Mouse (Mus musculus) MEL (cell line): ENCODE results near the gene Tmem256. TPM values are rescaled to one million over a fixed set of nuclear protein-coding genes. Genes with fewer than 3 reads are reported as not detected.
A peak's percentile ranks its signal among the peaks of the same experiment; 100 is the strongest.

Experiments
- DNase-seq: peaks from one replicate; pipeline ENCODE4 v3.0.0; 2011; ENCODE audit warnings: low read depth, low spot score
- H3K27ac ChIP-seq: 2 replicates; pipeline ENCODE4 v1.5.1; 2012; ENCODE audit warnings: low read depth, mild to moderate bottlenecking, control low read depth, low read length, moderate library complexity; ENCODE audit not compliant: control insufficient read depth
- H3K27me3 ChIP-seq, 2 experiments: fragments of 150-350 bp in 1 of 2; sonication (generic) in 1 of 2; 2 replicates each; pipeline ENCODE4 v1.6.1; 2012; ENCODE audit warnings: low read length in 2 of 2, mild to moderate bottlenecking in 2 of 2, improper control_type of control experiment in 1 of 2, moderate library complexity in 1 of 2; ENCODE audit not compliant: insufficient read depth in 2 of 2, control insufficient read depth in 1 of 2
- H3K36me3 ChIP-seq, 2 experiments: 2 replicates each; pipeline ENCODE4 v1.6.1; 2012 to 2014; ENCODE audit warnings: low read length in 2 of 2, improper control_type of control experiment in 1 of 2, inconsistent platforms in 1 of 2, mild to moderate bottlenecking in 1 of 2; ENCODE audit not compliant: insufficient read depth in 2 of 2, control insufficient read depth in 1 of 2
- H3K4me1 ChIP-seq, 2 experiments: fragments of 150-350 bp in 1 of 2; sonication (generic) in 1 of 2; 2 replicates each; pipeline ENCODE4 v1.6.1; 2012; ENCODE audit warnings: low read length in 2 of 2, improper control_type of control experiment in 1 of 2, mild to moderate bottlenecking in 1 of 2; ENCODE audit not compliant: insufficient read depth in 2 of 2, control insufficient read depth in 1 of 2
- H3K4me3 ChIP-seq, 2 experiments: fragments of 150-350 bp in 1 of 2; sonication (generic) in 1 of 2; 2 replicates each; pipeline ENCODE4 v1.5.1; 2012; ENCODE audit warnings: low read depth in 2 of 2, low read length in 2 of 2, mild to moderate bottlenecking in 2 of 2, moderate library complexity in 2 of 2, control low read depth in 1 of 2, improper control_type of control experiment in 1 of 2; ENCODE audit not compliant: control insufficient read depth in 1 of 2, insufficient read depth in 1 of 2
- H3K79me2 ChIP-seq: 2 replicates; pipeline ENCODE4 v1.6.1; 2012; ENCODE audit warnings: mild to moderate bottlenecking, low read length, moderate library complexity; ENCODE audit not compliant: control insufficient read depth, poor library complexity, insufficient read depth
- H3K9ac ChIP-seq: 2 replicates; pipeline ENCODE4 v1.6.1; 2012; ENCODE audit warnings: low read depth, mild to moderate bottlenecking, control low read depth, low read length, moderate library complexity; ENCODE audit not compliant: control insufficient read depth, poor library complexity, severe bottlenecking
- H3K9me3 ChIP-seq: fragments of 150-350 bp; sonication (generic); replicated peaks from 2 replicates; pipeline ENCODE4 v1.6.1; 2012; ENCODE audit warnings: mild to moderate bottlenecking, low read length, improper control_type of control experiment, moderate library complexity; ENCODE audit not compliant: insufficient read depth
- CHD1 ChIP-seq: IDR thresholded peaks from 2 replicates; pipeline ENCODE4 v1.6.1; 2012; ENCODE audit warnings: low read depth, mild to moderate bottlenecking, inconsistent platforms, low read length, improper control_type of control experiment
- CHD2 ChIP-seq: IDR thresholded peaks from 2 replicates; pipeline ENCODE4 v1.6.1; 2011; ENCODE audit warnings: low read length, improper control_type of control experiment
- E2F4 ChIP-seq: IDR thresholded peaks from 2 replicates; pipeline ENCODE4 v1.6.1; 2011; ENCODE audit warnings: low read depth, low read length, improper control_type of control experiment, borderline replicate concordance
- ELF1 ChIP-seq: IDR thresholded peaks from 2 replicates; pipeline ENCODE4 v1.6.1; 2014; ENCODE audit warnings: low read depth, mild to moderate bottlenecking, inconsistent platforms, low read length, improper control_type of control experiment, moderate library complexity
- EP300 ChIP-seq, 2 experiments: IDR thresholded peaks; 2 replicates each; pipeline ENCODE4 v1.6.1; 2011; ENCODE audit warnings: improper control_type of control experiment in 2 of 2, low read length in 2 of 2, low read depth in 1 of 2, mild to moderate bottlenecking in 1 of 2
- ETS1 ChIP-seq: IDR thresholded peaks from 2 replicates; pipeline ENCODE4 v1.6.1; 2012; ENCODE audit warnings: low read depth, mild to moderate bottlenecking, inconsistent platforms, low read length, improper control_type of control experiment, moderate library complexity
- GABPA ChIP-seq: IDR thresholded peaks from 2 replicates; pipeline ENCODE4 v1.6.1; 2012; ENCODE audit warnings: low read depth, mild to moderate bottlenecking, inconsistent platforms, low read length, improper control_type of control experiment, moderate library complexity
- HCFC1 ChIP-seq: IDR thresholded peaks from 2 replicates; pipeline ENCODE4 v1.6.1; 2012; ENCODE audit warnings: low read depth, mild to moderate bottlenecking, inconsistent platforms, low read length, improper control_type of control experiment, moderate library complexity
- JUND ChIP-seq: IDR thresholded peaks from 2 replicates; pipeline ENCODE4 v1.6.1; 2011; ENCODE audit warnings: low read depth, mild to moderate bottlenecking, improper control_type of control experiment, low read length
- MAFK ChIP-seq: IDR thresholded peaks from 2 replicates; pipeline ENCODE4 v1.6.1; 2011; ENCODE audit warnings: low read depth, mild to moderate bottlenecking, low read length, improper control_type of control experiment, borderline replicate concordance
- MAX ChIP-seq: IDR thresholded peaks from 2 replicates; pipeline ENCODE4 v1.6.1; 2011; ENCODE audit warnings: low read length, improper control_type of control experiment
- MAZ ChIP-seq: IDR thresholded peaks from 2 replicates; pipeline ENCODE4 v1.6.1; 2012; ENCODE audit warnings: low read depth, mild to moderate bottlenecking, inconsistent platforms, low read length, improper control_type of control experiment
- MEF2A ChIP-seq: IDR thresholded peaks from 2 replicates; pipeline ENCODE4 v1.6.1; 2014; ENCODE audit warnings: low read depth, mild to moderate bottlenecking, inconsistent platforms, low read length, improper control_type of control experiment; ENCODE audit not compliant: poor library complexity, insufficient replicate concordance, severe bottlenecking; ENCODE audit errors: extremely low read depth
- MXI1 ChIP-seq: IDR thresholded peaks from 2 replicates; pipeline ENCODE4 v1.6.1; 2011; ENCODE audit warnings: mild to moderate bottlenecking, low read depth, low read length, improper control_type of control experiment
- MYB ChIP-seq: IDR thresholded peaks from 2 replicates; pipeline ENCODE4 v1.6.1; 2011; ENCODE audit warnings: mild to moderate bottlenecking, low read depth, low read length, improper control_type of control experiment
- NELFE ChIP-seq: IDR thresholded peaks from 2 replicates; pipeline ENCODE4 v1.6.1; 2011; ENCODE audit warnings: low read depth, low read length, improper control_type of control experiment
- NRF1 ChIP-seq: IDR thresholded peaks from 2 replicates; pipeline ENCODE4 v1.6.1; 2014; ENCODE audit warnings: low read depth, mild to moderate bottlenecking, inconsistent platforms, low read length, improper control_type of control experiment, moderate library complexity; ENCODE audit not compliant: poor library complexity, insufficient read depth, severe bottlenecking
- POLR2A ChIP-seq, 2 experiments: IDR thresholded peaks; 2 replicates each; pipeline ENCODE4 v1.6.1; 2011 to 2012; ENCODE audit warnings: low read length in 2 of 2, mild to moderate bottlenecking in 2 of 2, control low read depth in 1 of 2, improper control_type of control experiment in 1 of 2, low read depth in 1 of 2, moderate library complexity in 1 of 2; ENCODE audit not compliant: control insufficient read depth in 1 of 2, insufficient read depth in 1 of 2, poor library complexity in 1 of 2
- POLR2AphosphoS2 ChIP-seq: IDR thresholded peaks from 2 replicates; pipeline ENCODE4 v1.6.1; 2011; ENCODE audit warnings: low read length, improper control_type of control experiment
- POLR2AphosphoS5 ChIP-seq: IDR thresholded peaks from 2 replicates; pipeline ENCODE4 v1.6.1; 2012; ENCODE audit warnings: low read depth, borderline replicate concordance, mild to moderate bottlenecking, inconsistent platforms, low read length, moderate library complexity, mixed read lengths
- RAD21 ChIP-seq: IDR thresholded peaks from 2 replicates; pipeline ENCODE4 v1.6.1; 2011; ENCODE audit warnings: mild to moderate bottlenecking, low read depth, low read length, improper control_type of control experiment
- RCOR1 ChIP-seq: IDR thresholded peaks from 2 replicates; pipeline ENCODE4 v1.6.1; 2012; ENCODE audit warnings: low read depth, mild to moderate bottlenecking, inconsistent platforms, low read length, improper control_type of control experiment
- SIN3A ChIP-seq: IDR thresholded peaks from 2 replicates; pipeline ENCODE4 v1.6.1; 2012; ENCODE audit warnings: low read length, improper control_type of control experiment, inconsistent platforms
- SMC3 ChIP-seq: IDR thresholded peaks from 2 replicates; pipeline ENCODE4 v1.6.1; 2011; ENCODE audit warnings: low read depth, low read length, improper control_type of control experiment
- TAL1 ChIP-seq: IDR thresholded peaks from 2 replicates; pipeline ENCODE4 v1.6.1; 2012; ENCODE audit warnings: mild to moderate bottlenecking, inconsistent platforms, low read length, moderate library complexity, mixed read lengths
- TBP ChIP-seq: IDR thresholded peaks from 2 replicates; pipeline ENCODE4 v1.8.0; 2011; ENCODE audit warnings: low read depth, low read length, improper control_type of control experiment
- TCF12 ChIP-seq: IDR thresholded peaks from 2 replicates; pipeline ENCODE4 v1.6.1; 2014; ENCODE audit warnings: low read depth, mild to moderate bottlenecking, inconsistent platforms, low read length, improper control_type of control experiment, moderate library complexity
- UBTF ChIP-seq: IDR thresholded peaks from 2 replicates; pipeline ENCODE4 v1.6.1; 2012; ENCODE audit warnings: low read depth, mild to moderate bottlenecking, inconsistent platforms, low read length, improper control_type of control experiment, moderate library complexity, borderline replicate concordance; ENCODE audit not compliant: insufficient read depth
- USF1 ChIP-seq: IDR thresholded peaks from 2 replicates; pipeline ENCODE4 v1.6.1; 2014; ENCODE audit warnings: low read depth, mild to moderate bottlenecking, inconsistent platforms, low read length, improper control_type of control experiment, moderate library complexity
- USF2 ChIP-seq, 2 experiments: IDR thresholded peaks; 2 replicates each; pipeline ENCODE4 v1.6.1; 2011 to 2012; ENCODE audit warnings: improper control_type of control experiment in 2 of 2, low read length in 2 of 2, borderline replicate concordance in 1 of 2, inconsistent platforms in 1 of 2, low read depth in 1 of 2, mild to moderate bottlenecking in 1 of 2; ENCODE audit not compliant: insufficient read depth in 1 of 2
- ZC3H11A ChIP-seq: IDR thresholded peaks from 2 replicates; pipeline ENCODE4 v1.6.1; 2012; ENCODE audit warnings: low read depth, mild to moderate bottlenecking, inconsistent platforms, low read length, improper control_type of control experiment
- ZKSCAN1 ChIP-seq: IDR thresholded peaks from 2 replicates; pipeline ENCODE4 v1.6.1; 2012; ENCODE audit warnings: low read depth, mild to moderate bottlenecking, inconsistent platforms, low read length, improper control_type of control experiment, moderate library complexity
- ZMIZ1 ChIP-seq: IDR thresholded peaks from 2 replicates; pipeline ENCODE4 v1.6.1; 2012; ENCODE audit warnings: low read depth, mild to moderate bottlenecking, inconsistent platforms, low read length, improper control_type of control experiment, moderate library complexity
- ZNF384 ChIP-seq: IDR thresholded peaks from 2 replicates; pipeline ENCODE4 v1.6.1; 2012; ENCODE audit warnings: low read depth, mild to moderate bottlenecking, inconsistent platforms, low read length, improper control_type of control experiment
- polyA plus RNA-seq, 2 experiments: library from polyadenylated mRNA; stranded (reverse) in 1 of 2; unstranded in 1 of 2; fragments of >175 nt in 1 of 2; fragments of >200 nt in 1 of 2; gene quantifications; 2 replicates each; pipeline versions ENCODE4 v1.2.1 to v1.2.4; 2012; ENCODE audit warnings: low replicate concordance in 2 of 2, low read depth in 1 of 2; ENCODE audit not compliant: insufficient read length in 2 of 2, insufficient read depth in 1 of 2, missing spikeins in 1 of 2
- total RNA-seq: library from RNA; depleted of rRNA; stranded (reverse); fragments of 300-350 nt; gene quantifications from 2 replicates; pipeline ENCODE4 v1.2.3, GENCODE M21; 2012; rRNA removed

Tmem256 gene
- total RNA-seq (176 and 190 TPM in 2 replicates), polyA plus RNA-seq (100 to 1,000 TPM in 1 of 2 experiments, not detected in 1; 181 TPM)

DNA sequence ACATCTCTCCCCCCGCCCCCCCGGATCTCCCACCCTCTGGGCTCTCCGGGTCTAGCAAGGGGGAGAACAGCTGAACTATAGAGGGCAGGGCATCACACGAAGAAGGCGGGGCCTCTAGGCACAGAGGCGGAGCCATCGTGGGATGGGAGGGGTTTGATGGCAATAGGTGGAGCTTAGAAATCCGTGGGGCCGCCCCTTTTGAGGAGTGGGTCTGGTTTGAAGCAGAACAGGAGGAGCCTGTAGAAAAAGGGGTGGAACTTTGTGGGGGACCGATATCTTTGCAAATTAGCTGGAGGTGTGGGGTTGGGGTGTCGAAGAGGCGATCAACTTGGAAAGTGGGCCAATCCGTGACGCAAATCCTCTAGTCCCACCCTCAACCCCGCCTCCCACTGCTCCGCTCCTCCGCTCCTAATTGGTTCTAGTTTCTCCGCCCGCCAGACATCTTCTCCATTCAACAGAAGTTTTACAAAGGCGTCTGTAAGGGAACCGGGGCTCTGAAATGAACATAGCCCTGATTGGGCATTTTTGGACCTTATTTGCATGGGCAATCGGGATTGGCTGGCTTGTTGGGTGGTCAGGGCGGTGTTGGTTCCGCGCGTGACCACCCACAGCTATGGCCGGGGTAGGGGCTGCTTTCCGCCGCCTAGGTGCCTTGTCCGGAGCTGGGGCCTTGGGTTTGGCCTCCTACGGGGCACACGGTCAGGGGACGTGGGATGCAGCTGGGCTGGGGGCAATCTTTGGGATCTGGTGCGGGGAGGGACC, at the start of gene Tmem256:
Gene Tmem256 (plus strand): TSS at position 563 of the 762 bp plus-strand sequence.
- Histone ChIP-seq H3K27ac (peak within 1 kb of the TSS; percentile 40), H3K9me3 (no peaks in the 10 kb centered on the region), H3K9ac (peak within 1 kb of the TSS; percentile 86), H3K79me2 (peaks cover 1% of the 10 kb centered on the region; the same call in 1 of the 2 replicates), H3K27me3 (no peaks in the 10 kb centered on the region; a peak in 1 of 4 replicates), H3K36me3 (peaks cover 0 to 12% of the 10 kb centered on the region in 2 experiments; a peak in 2 of 4 replicates), H3K4me3 (peak within 1 kb of the TSS; percentile 84 to 97), H3K4me1 (peaks cover 10 to 23% of the 10 kb centered on the region in 2 experiments)
- peak; percentile 100 for DNase-seq
- TF ChIP-seq ZMIZ1 (no peak), SMC3 (no peak), USF2 (IDR thresholded peaks at IDR 0.05; ENCODE audit: borderline replicate concordance in 1 of 2, insufficient read depth in 1 of 2, low read depth in 1 of 2, low read length in 2 of 2) (no peak), ZC3H11A (no peak), ZNF384 (no peak), ELF1 (peak; percentile 57; the same call in 1 of the 2 replicates), JUND (no peak), MYB (no peak), HCFC1 (peak; percentile 88), MAZ (peak; percentile 66), ZKSCAN1 (no peak), SIN3A (peak; percentile 79), MEF2A (no peak), CHD1 (no peak), MAX (peak; percentile 61; the same call in 1 of the 2 replicates), TCF12 (peak; percentile 33), MXI1 (peak; percentile 59), TAL1 (no peak), UBTF (no peak), TBP (peak; percentile 69; the same call in 1 of the 2 replicates), GABPA (peak; percentile 90; the same call in 1 of the 2 replicates), E2F4 (0 out of 2 replicates have a peak, but pooled peaks have one; percentile 4), NRF1 (peak; percentile 25; the same call in 1 of the 2 replicates), POLR2AphosphoS5 (no peak), ETS1 (0 out of 2 replicates have a peak, but pooled peaks have one; percentile 45), CHD2 (peak; percentile 76), POLR2A (IDR thresholded peaks at IDR 0.05; ENCODE audit: control insufficient read depth in 1 of 2, insufficient read depth in 1 of 2, low read depth in 1 of 2, low read length in 2 of 2, poor library complexity in 1 of 2) (peak in 1 of 2 experiments; percentile 88; a peak in 3 of 4 replicates), RAD21 (no peak), POLR2AphosphoS2 (peak; percentile 56; the same call in 1 of the 2 replicates), EP300 (IDR thresholded peaks at IDR 0.05; ENCODE audit: low read depth in 1 of 2, low read length in 2 of 2) (peak in 1 of 2 experiments; percentile 2; a peak in 1 of 4 replicates), RCOR1 (no peak), MAFK (no peak), NELFE (peak; percentile 81), USF1 (peak; percentile 78)
